ENCODE assay signal across 8 mouse cellular contexts in genomic region chr9:58539886-58540285, GRCm38 (mm10). TPM values are rescaled to one million over a fixed set of nuclear protein-coding genes. Genes with fewer than 3 reads are reported as not detected.
DNase-seq lines count a peak whose midpoint lies in the region; ATAC-seq lines count a peak whose summit lies in the region.

No protein-coding gene starts in this region.

- WGBS in intestine, embryonic 14.5 days: 52% methylated on average over 5 of the region's 5 CpGs

- H3K27me3 ChIP-seq in intestine, embryonic 14.5 days (replicated peaks; ENCODE audit: control insufficient read depth, insufficient read depth, low read length): no peaks in the 10 kb centered on the region

- H3K9ac ChIP-seq in intestine, embryonic 14.5 days (ENCODE audit: low read length): no peak overlapping the region

- no peak overlapping the region for H3K27ac ChIP-seq in intestine, embryonic 14.5 days (ENCODE audit: low read depth)

- H3K4me2 ChIP-seq in intestine, embryonic 14.5 days (ENCODE audit: low read length): no peak overlapping the region

- ATAC-seq in cerebellum, adult (ENCODE audit: insufficient number of reproducible peaks, low FRiP score, low TSS enrichment): no peak
- ATAC-seq in intestine, embryonic 14.5 days (replicated peaks; ENCODE audit: low FRiP score, low TSS enrichment, low read depth): peak; percentile 50; the same call in 1 of the 2 replicates

- H3K9me3 ChIP-seq in intestine, embryonic 14.5 days (ENCODE audit: control insufficient read depth, low read length): no peaks in the 10 kb centered on the region

- peaks cover 26% of the 10 kb centered on the region for H3K36me3 ChIP-seq in intestine, embryonic 14.5 days (ENCODE audit: control insufficient read depth, insufficient read depth, low read length)

- peaks cover 7% of the 10 kb centered on the region for H3K4me1 ChIP-seq in intestine, embryonic 14.5 days (replicated peaks; ENCODE audit: control insufficient read depth, insufficient read depth, low read length)

- peak; percentile 54 for DNase-seq in cerebellum, adult 11-12 months
- DNase-seq in urinary bladder, postnatal 14 days (ENCODE audit: low spot score): peak; percentile 53
- no peak for DNase-seq in urinary bladder, adult 2 months (ENCODE audit: low spot score)
- peak; percentile 76 for DNase-seq in embryo, embryonic 11 days
- DNase-seq in intestine, embryonic 14.5 days (ENCODE audit: low spot score): peak; percentile 72
- peak; percentile 62 for DNase-seq in lung, postnatal 10 days
- peak; percentile 41 for DNase-seq in right cerebral cortex, postnatal 4 days

- H3K4me3 ChIP-seq in intestine, embryonic 14.5 days (ENCODE audit: low read depth, low read length): no peak overlapping the region

RNA-seq across cellular contexts. Expression of gene Cd276, which starts 15.4 kb away (rescaled TPM):
- polyA plus RNA-seq in urinary bladder, adult 2 months (2012; rRNA removed): 9.3 and 11.2 TPM in 2 replicates
- 35.6 and 37.5 TPM in 2 replicates for polyA plus RNA-seq in intestine, embryonic 14.5 days (2014; fragmentation: Nextera tagmentation; extraction: Ambion mirVana)

RNA-seq across cellular contexts. Expression of gene Nptn, which starts 42.2 kb away (rescaled TPM):
- polyA plus RNA-seq in urinary bladder, adult 2 months (2012; rRNA removed): 708 and 807 TPM in 2 replicates
- polyA plus RNA-seq in intestine, embryonic 14.5 days (2014; fragmentation: Nextera tagmentation; extraction: Ambion mirVana): 129 and 131 TPM in 2 replicates

RNA-seq across cellular contexts. Expression of gene Insyn1, which starts 51.5 kb away (rescaled TPM):
- polyA plus RNA-seq in urinary bladder, adult 2 months (2012; rRNA removed): 4.1 and 4.8 TPM in 2 replicates
- polyA plus RNA-seq in intestine, embryonic 14.5 days (2014; fragmentation: Nextera tagmentation; extraction: Ambion mirVana): 1.2 and 1.9 TPM in 2 replicates
